Mouse (Mus musculus): ENCODE measurements around the gene Ggt5. TPM values are rescaled to one million over a fixed set of nuclear protein-coding genes. Genes with fewer than 3 reads are reported as not detected.

The Ggt5 gene
- polyA plus RNA-seq, 1 experiment, result 23.1 TPM

DNA sequence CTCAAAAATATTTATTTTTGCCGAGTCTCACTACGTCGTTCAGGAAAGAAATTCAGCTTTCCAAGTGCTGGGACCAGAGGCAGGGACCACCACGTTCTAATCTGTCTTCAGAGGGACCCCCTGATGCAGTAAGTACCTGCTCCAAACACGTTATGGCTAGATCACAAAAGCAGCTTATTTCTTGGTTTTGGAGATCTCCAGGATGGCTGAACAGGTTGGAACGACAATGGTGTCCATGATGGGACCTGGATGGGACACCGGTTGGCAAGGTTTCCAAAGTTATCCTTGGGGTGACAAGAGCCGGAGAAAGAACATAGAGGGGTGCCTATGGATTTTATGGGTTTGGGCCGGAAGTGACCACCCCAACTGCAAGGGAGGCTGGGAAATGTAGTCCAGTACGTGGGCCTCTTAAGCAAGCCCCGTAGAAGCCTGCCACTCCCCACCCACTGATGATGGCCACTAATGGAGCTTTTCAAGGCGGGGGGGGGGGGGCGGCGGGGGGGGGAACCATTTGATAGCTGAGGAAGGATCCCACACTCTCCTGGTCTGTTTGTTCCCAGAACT is 44.5 kb downstream of the Ggt5 start:
- TF ChIP-seq POLR2A (IDR thresholded peaks at IDR 0.05; ENCODE audit: borderline replicate concordance, control insufficient read depth, low read depth, low read length), result no peak
- TF ChIP-seq CTCF (IDR thresholded peaks at IDR 0.05; ENCODE audit: control insufficient read depth, insufficient read depth, low read length), result no peak
- Histone ChIP-seq H3K4me3 (replicated peaks; ENCODE audit: control insufficient read depth, low read depth, low read length) (no peak overlapping the region), H3K4me1 (ENCODE audit: control insufficient read depth, insufficient read depth, low read length) (no peaks in the 10 kb centered on the region), H3K27ac (ENCODE audit: control insufficient read depth, insufficient read depth, low read depth, low read length, poor library complexity) (no peak overlapping the region)
- WGBS, result 78% methylated on average over 14 of the region's 14 CpGs

DNA sequence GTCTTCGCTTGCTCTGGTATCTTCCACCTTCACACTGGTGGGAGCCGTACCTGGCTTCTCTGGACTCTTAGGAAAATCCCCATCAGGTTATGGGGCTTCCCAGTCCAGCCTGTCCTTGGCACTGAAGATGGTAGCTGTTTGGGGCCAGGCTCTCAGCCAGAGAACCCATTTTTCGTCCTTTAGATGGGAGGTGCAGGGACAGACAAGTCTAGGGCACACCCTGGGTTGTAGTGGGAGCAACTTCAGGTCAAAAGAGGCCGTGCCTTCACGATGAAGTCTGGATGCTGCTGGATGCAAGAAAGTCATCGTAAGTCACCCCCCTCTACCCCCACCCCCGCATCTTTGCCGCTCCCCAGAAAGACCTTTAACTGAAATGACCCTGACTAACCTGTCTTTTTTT is 45.5 kb downstream of the Ggt5 start:
- WGBS, result 88% methylated on average over 8 of the region's 8 CpGs
- Histone ChIP-seq H3K27ac (ENCODE audit: control insufficient read depth, insufficient read depth, low read depth, low read length, poor library complexity) (no peak overlapping the region), H3K4me1 (ENCODE audit: control insufficient read depth, insufficient read depth, low read length) (no peaks in the 10 kb centered on the region), H3K4me3 (replicated peaks; ENCODE audit: control insufficient read depth, low read depth, low read length) (no peak overlapping the region)
- TF ChIP-seq POLR2A (IDR thresholded peaks at IDR 0.05; ENCODE audit: borderline replicate concordance, control insufficient read depth, low read depth, low read length), result no peak
- TF ChIP-seq CTCF (IDR thresholded peaks at IDR 0.05; ENCODE audit: control insufficient read depth, insufficient read depth, low read length), result no peak

DNA sequence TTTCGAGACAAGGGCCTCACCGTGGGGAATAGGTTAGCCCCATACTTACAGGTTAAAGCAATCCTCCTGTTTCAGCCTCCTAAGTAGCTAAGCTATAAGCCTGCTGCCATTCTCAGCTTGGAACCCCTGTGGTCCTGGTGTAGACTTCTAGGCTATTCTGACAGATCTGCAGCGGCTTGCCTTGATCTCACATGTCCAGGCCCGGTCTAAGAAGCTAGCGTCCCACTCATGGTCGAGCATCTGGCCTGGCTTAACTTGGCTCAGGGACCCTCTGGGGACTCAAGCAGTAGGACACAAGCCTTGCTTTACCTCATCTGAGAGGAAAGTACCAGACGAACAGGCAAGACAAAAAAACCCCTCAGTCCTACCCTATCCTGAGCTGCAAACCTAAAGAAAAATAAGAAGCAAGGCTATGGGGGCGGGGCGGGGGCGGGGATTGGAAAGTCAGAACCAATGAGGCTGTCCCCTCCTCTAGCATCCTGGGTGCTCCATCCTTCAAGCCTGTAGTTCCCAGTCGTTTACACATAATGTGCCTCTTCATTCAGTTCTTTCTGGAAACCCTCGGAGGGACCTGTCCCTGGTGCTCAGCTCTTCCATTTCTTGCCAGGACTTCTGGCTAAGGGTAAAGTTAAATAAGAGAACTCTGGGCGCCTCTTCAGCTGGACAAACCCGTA is 46.0 kb downstream of the Ggt5 start:
- 73% methylated on average over 14 of the region's 14 CpGs for WGBS
- H3K4me1 ChIP-seq (ENCODE audit: control insufficient read depth, insufficient read depth, low read length), result no peaks in the 10 kb centered on the region
- H3K27ac ChIP-seq (ENCODE audit: control insufficient read depth, insufficient read depth, low read depth, low read length, poor library complexity), result no peak overlapping the region
- no peak overlapping the region for H3K4me3 ChIP-seq (replicated peaks; ENCODE audit: control insufficient read depth, low read depth, low read length)
- TF ChIP-seq POLR2A (IDR thresholded peaks at IDR 0.05; ENCODE audit: borderline replicate concordance, control insufficient read depth, low read depth, low read length), result no peak
- no peak for TF ChIP-seq CTCF (IDR thresholded peaks at IDR 0.05; ENCODE audit: control insufficient read depth, insufficient read depth, low read length)

DNA sequence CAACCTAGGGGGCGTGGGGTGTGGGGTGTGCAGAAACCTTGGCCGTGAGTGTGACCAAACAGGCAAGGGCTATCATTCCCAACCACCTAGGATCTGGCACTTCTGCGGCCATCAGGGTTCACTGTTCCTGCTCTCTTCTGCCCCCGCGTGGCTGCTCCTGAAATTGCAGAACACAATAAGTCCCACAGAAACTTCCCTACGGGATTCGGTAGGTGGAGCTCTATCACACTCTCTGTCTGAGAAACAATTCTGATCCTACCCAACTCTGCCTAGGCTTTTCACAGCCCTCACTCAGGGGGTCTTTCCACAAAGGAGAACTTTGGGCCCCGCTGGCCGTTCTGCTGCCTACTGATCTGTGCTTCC is 46.5 kb downstream of the Ggt5 start:
- WGBS, result 7% methylated on average over 9 of the region's 9 CpGs
- Histone ChIP-seq H3K4me3 (replicated peaks; ENCODE audit: control insufficient read depth, low read depth, low read length) (no peak overlapping the region), H3K4me1 (ENCODE audit: control insufficient read depth, insufficient read depth, low read length) (no peaks in the 10 kb centered on the region), H3K27ac (ENCODE audit: control insufficient read depth, insufficient read depth, low read depth, low read length, poor library complexity) (no peak overlapping the region)
- TF ChIP-seq CTCF (IDR thresholded peaks at IDR 0.05; ENCODE audit: control insufficient read depth, insufficient read depth, low read length), result peak; percentile 97
- no peak for TF ChIP-seq POLR2A (IDR thresholded peaks at IDR 0.05; ENCODE audit: borderline replicate concordance, control insufficient read depth, low read depth, low read length)

DNA sequence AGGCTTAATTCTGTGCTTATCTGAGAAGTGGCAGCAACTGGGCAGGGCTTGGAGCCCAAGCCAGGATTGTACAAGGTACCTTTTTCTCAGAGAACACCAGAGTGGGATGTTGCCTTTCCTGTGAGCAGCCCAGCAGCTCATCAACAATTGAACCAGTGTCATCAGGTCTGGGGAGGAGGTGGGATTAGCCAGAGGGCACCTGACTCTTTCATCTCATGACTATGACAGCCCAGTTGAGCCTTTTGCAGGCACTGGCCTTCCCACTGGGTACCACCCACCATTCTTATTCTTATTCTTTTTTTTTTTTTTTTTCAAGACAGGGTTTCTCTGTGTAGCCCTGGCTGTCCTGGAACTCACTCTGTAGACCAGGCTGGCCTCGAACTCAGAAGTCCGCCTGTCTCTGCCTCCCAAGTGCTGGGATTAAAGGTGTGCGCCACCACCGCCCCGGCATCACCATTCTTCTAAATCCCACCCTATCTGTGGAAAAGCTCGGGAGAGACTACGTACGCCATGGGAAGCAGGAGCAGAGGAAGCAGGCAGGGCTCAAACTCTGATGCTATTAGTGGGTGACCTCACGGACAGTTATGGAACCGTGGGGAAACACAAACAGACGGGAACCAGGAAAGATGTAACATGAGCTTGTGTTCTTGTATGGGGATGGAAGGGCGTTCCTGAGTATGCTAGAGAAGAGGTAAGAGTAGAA is 47.1 kb downstream of the Ggt5 start:
- Histone ChIP-seq H3K4me1 (ENCODE audit: control insufficient read depth, insufficient read depth, low read length) (no peaks in the 10 kb centered on the region), H3K27ac (ENCODE audit: control insufficient read depth, insufficient read depth, low read depth, low read length, poor library complexity) (no peak overlapping the region), H3K4me3 (replicated peaks; ENCODE audit: control insufficient read depth, low read depth, low read length) (no peak overlapping the region)
- TF ChIP-seq CTCF (IDR thresholded peaks at IDR 0.05; ENCODE audit: control insufficient read depth, insufficient read depth, low read length), result no peak
- WGBS, result 92% methylated on average over 12 of the region's 12 CpGs

DNA sequence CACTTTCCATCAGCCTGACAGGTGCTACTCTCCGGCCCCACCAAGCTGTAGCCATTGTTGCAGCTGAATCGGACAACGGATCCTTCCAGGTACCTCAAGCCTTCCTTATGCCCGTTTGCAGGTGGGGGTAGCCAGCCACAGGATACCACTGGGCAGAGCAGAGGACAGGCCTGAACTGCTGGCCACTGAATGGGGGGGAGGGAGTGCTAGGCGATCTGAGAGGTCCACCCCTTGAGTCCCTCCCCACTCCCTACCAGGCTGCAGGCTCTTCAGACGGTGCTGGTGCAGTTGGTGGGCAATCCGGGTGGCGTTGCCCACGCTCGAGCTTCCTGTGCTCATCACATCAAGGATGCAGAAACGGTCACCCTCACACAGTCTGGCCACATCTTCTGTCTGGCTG is 48.6 kb downstream of the Ggt5 start:
- WGBS, result 78% methylated on average over 11 of the region's 11 CpGs
- no peak overlapping the region for H3K27ac ChIP-seq (ENCODE audit: control insufficient read depth, insufficient read depth, low read depth, low read length, poor library complexity)
- no peaks in the 10 kb centered on the region for H3K4me1 ChIP-seq (ENCODE audit: control insufficient read depth, insufficient read depth, low read length)
- no peak for TF ChIP-seq CTCF (IDR thresholded peaks at IDR 0.05; ENCODE audit: control insufficient read depth, insufficient read depth, low read length)
- H3K4me3 ChIP-seq (replicated peaks; ENCODE audit: control insufficient read depth, low read depth, low read length), result no peak overlapping the region

DNA sequence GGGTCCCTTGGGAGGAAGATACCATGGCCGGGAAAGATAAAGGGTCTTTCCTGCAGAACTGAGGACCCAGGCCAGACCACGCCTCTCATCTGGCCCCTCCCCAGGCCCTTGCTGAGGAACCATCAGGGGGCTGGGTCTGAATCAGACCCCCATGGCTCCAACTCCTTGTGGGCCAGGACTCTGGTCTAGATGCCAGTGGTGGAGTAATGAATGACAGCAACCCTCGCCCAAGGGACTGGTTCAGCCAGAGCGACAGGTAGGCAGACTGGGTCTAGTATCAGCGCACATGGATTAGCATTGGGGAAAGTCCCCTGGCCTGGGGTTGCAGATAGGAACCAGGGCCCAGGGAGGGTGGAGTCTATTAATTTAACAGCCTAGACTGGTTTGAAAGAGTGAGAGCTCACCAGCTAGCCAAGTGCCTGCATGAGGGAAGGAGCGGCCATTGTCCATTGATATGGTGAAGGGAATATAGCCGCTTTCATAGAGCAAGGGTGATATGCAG is 52.6 kb downstream of the Ggt5 start:
- TF ChIP-seq POLR2A (IDR thresholded peaks at IDR 0.05; ENCODE audit: borderline replicate concordance, control insufficient read depth, low read depth, low read length), result no peak
- TF ChIP-seq CTCF (IDR thresholded peaks at IDR 0.05; ENCODE audit: control insufficient read depth, insufficient read depth, low read length), result no peak
- no peak overlapping the region for H3K4me3 ChIP-seq (replicated peaks; ENCODE audit: control insufficient read depth, low read depth, low read length)
- no peaks in the 10 kb centered on the region; the same call in 1 of the 2 replicates for H3K4me1 ChIP-seq (ENCODE audit: control insufficient read depth, insufficient read depth, low read length)
- H3K27ac ChIP-seq (ENCODE audit: control insufficient read depth, insufficient read depth, low read depth, low read length, poor library complexity), result no peak overlapping the region
- 68% methylated on average over 7 of the region's 7 CpGs for WGBS

DNA sequence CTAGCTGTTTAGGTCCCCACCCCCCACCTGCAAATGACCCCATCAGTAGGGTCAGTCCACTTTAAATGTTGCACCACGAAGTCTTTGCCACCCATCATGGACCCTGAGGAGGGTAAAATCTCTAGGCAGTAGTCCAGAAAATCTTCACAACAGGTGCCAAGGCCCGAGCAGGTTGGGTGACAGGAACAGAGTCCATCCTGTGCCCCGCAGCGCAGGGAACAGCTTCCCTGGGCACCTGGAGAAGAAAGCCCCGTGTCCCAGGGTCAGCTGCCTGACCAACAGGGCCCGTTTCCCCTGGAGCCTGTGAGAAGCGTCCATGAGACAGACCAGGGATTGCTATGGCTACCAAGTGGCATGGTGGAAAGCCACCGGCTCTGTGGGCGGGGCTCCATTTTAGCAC is 53.3 kb downstream of the Ggt5 start:
- TF ChIP-seq CTCF (IDR thresholded peaks at IDR 0.05; ENCODE audit: control insufficient read depth, insufficient read depth, low read length) (no peak), POLR2A (IDR thresholded peaks at IDR 0.05; ENCODE audit: borderline replicate concordance, control insufficient read depth, low read depth, low read length) (no peak)
- 82% methylated on average over 9 of the region's 9 CpGs for WGBS
- Histone ChIP-seq H3K4me1 (ENCODE audit: control insufficient read depth, insufficient read depth, low read length) (no peaks in the 10 kb centered on the region; the same call in 1 of the 2 replicates), H3K27ac (ENCODE audit: control insufficient read depth, insufficient read depth, low read depth, low read length, poor library complexity) (no peak overlapping the region), H3K4me3 (replicated peaks; ENCODE audit: control insufficient read depth, low read depth, low read length) (no peak overlapping the region)

Measured in bone marrow, adult 2 months (tissue).